Mouse (Mus musculus) lung, postnatal 0 days (tissue): ENCODE results near the gene Sebox. TPM values are rescaled to one million over a fixed set of nuclear protein-coding genes. Genes with fewer than 3 reads are reported as not detected.

Source experiments
- ATAC-seq: fragments of 200-750 bp; cut with Nextera tagmentation; 2 replicates; pipeline ENCODE4 v1.8.0; 2017; ENCODE audit warnings: moderate library complexity
- DNase-seq: peaks from one replicate; pipeline ENCODE4 v3.0.0-alpha.2; 2016; ENCODE audit warnings: low spot score
- H3K27ac ChIP-seq: fragments of 300-500 bp; sonication (generic); 2 replicates; pipeline ENCODE4 v1.5.1; 2014; ENCODE audit warnings: antibody characterized with exemption, mild to moderate bottlenecking, low read length, mixed read lengths
- H3K27me3 ChIP-seq: fragments of 300-500 bp; sonication (generic); replicated peaks from 2 replicates; pipeline ENCODE4 v1.6.1; 2014; ENCODE audit warnings: low read length, mixed read lengths; ENCODE audit not compliant: insufficient read depth
- H3K36me3 ChIP-seq: fragments of 300-500 bp; sonication (generic); 2 replicates; pipeline ENCODE4 v1.6.1; 2014; ENCODE audit warnings: low read length, mixed read lengths; ENCODE audit not compliant: insufficient read depth
- H3K4me1 ChIP-seq: fragments of 300-500 bp; sonication (generic); 2 replicates; pipeline ENCODE4 v1.6.1; 2014; ENCODE audit warnings: antibody characterized with exemption, low read depth, low read length, mixed read lengths; ENCODE audit not compliant: insufficient read depth
- H3K4me2 ChIP-seq: fragments of 300-500 bp; sonication (generic); replicated peaks from 2 replicates; pipeline ENCODE4 v1.6.1; 2014; ENCODE audit warnings: low read depth, mild to moderate bottlenecking, low read length, moderate library complexity, mixed read lengths
- H3K4me3 ChIP-seq: fragments of 300-500 bp; sonication (generic); 2 replicates; pipeline ENCODE4 v1.5.1; 2014; ENCODE audit warnings: low read depth, low read length
- H3K9ac ChIP-seq: fragments of 300-500 bp; sonication (generic); replicated peaks from 2 replicates; pipeline ENCODE4 v1.6.1; 2014; ENCODE audit warnings: low read depth, mild to moderate bottlenecking
- H3K9me3 ChIP-seq: fragments of 300-500 bp; sonication (generic); 2 replicates; pipeline ENCODE4 v1.6.1; 2016; ENCODE audit warnings: low read length, mixed read lengths
- CTCF ChIP-seq: IDR thresholded peaks from 2 replicates; pipeline ENCODE4 v1.5.1; 2016; ENCODE audit warnings: antibody characterized with exemption, mild to moderate bottlenecking
- EP300 ChIP-seq: IDR thresholded peaks from 2 replicates; pipeline ENCODE4 v1.6.1; 2016; ENCODE audit warnings: antibody characterized with exemption, mild to moderate bottlenecking, control low read depth
- WGBS: fragments of 180-500 bp; shearing (Covaris S2); extraction: QIAGEN DNeasy Blood & Tissue Kit; methylation state at CpG from one replicate; pipeline ENCODE4 v1.1.7; 2014; 5-methylcytosine and 5-hydroxymethylcytosine counted together
- polyA plus RNA-seq: library from polyadenylated mRNA; unstranded; fragments of >200 nt; fragmentation: Nextera tagmentation; extraction: Ambion mirVana; gene quantifications from 2 replicates; pipeline ENCODE4 v1.2.1, GENCODE M21; 2015

The Sebox gene
- polyA plus RNA-seq, 1 experiment from 2014 or later, result not detected

- Histone ChIP-seq H3K27ac (no peak overlapping the region), H3K4me1 (0 out of 2 replicates have a peak, but pooled peaks cover 5% of the 10 kb centered on the region), H3K9me3 (no peaks in the 10 kb centered on the region), H3K27me3 (peaks cover 8% of the 10 kb centered on the region; the same call in 1 of the 2 replicates), H3K9ac (no peak overlapping the region), H3K4me3 (no peak overlapping the region), H3K36me3 (no peaks in the 10 kb centered on the region), H3K4me2 (no peak overlapping the region)
- TF ChIP-seq EP300 (no peak), CTCF (no peak)
- DNase-seq (no peak), ATAC-seq (no peak)
- WGBS, result 53% methylated on average over 9 of the region's 9 CpGs
Measured at GRCm38 (mm10) chr11:78500623-78501202, 2.5 kb upstream of the Sebox start.

- no peak overlapping the region for H3K9ac ChIP-seq
- H3K27me3 ChIP-seq, result peaks cover 8% of the 10 kb centered on the region; the same call in 1 of the 2 replicates
- TF ChIP-seq CTCF (no peak), EP300 (no peak)
- no peak for DNase-seq
- H3K4me3 ChIP-seq, result no peak overlapping the region
- ATAC-seq, result no peak
- H3K4me1 ChIP-seq, result 0 out of 2 replicates have a peak, but pooled peaks cover 5% of the 10 kb centered on the region
- no peak overlapping the region for H3K27ac ChIP-seq
- H3K4me2 ChIP-seq, result no peak overlapping the region
- whole genome bisulfite sequencing, result 66% methylated on average over 20 of the region's 20 CpGs
- H3K36me3 ChIP-seq, result 0 out of 2 replicates have a peak, but pooled peaks cover 7% of the 10 kb centered on the region
- H3K9me3 ChIP-seq, result no peaks in the 10 kb centered on the region
Measured at GRCm38 (mm10) chr11:78501529-78501928, 1.7 kb upstream of the Sebox start.

- 79% methylated on average over 3 of the region's 3 CpGs for WGBS
- Histone ChIP-seq H3K27ac (no peak overlapping the region), H3K4me3 (no peak overlapping the region), H3K9ac (no peak overlapping the region), H3K9me3 (no peaks in the 10 kb centered on the region), H3K4me2 (no peak overlapping the region), H3K36me3 (peaks cover 20% of the 10 kb centered on the region), H3K4me1 (no peaks in the 10 kb centered on the region), H3K27me3 (no peaks in the 10 kb centered on the region)
- DNase-seq (no peak), ATAC-seq (no peak)
- TF ChIP-seq EP300 (no peak), CTCF (no peak)
Measured at GRCm38 (mm10) chr11:78505430-78505829, 2.2 kb downstream of the Sebox start.

GRCm38 (mm10) chr11:78509148-78509547, 5.9 kb downstream of the Sebox start:
- WGBS, result 82% methylated on average over 5 of the region's 5 CpGs
- H3K9me3 ChIP-seq, result no peaks in the 10 kb centered on the region
- H3K4me1 ChIP-seq, result peaks cover 3% of the 10 kb centered on the region; the same call in 1 of the 2 replicates
- no peak for TF ChIP-seq EP300
- peak; percentile 53 for TF ChIP-seq CTCF
- H3K4me2 ChIP-seq, result no peak overlapping the region
- H3K4me3 ChIP-seq, result no peak overlapping the region
- H3K27ac ChIP-seq, result no peak overlapping the region
- DNase-seq, result peak; percentile 33
- H3K27me3 ChIP-seq, result no peaks in the 10 kb centered on the region
- no peak overlapping the region for H3K9ac ChIP-seq
- H3K36me3 ChIP-seq, result peaks cover 20% of the 10 kb centered on the region
- no peak for ATAC-seq

- Histone ChIP-seq H3K4me1 (peaks cover 3% of the 10 kb centered on the region; the same call in 1 of the 2 replicates), H3K4me2 (peak within 1 kb of the TSS; percentile 89), H3K27ac (peak within 1 kb of the TSS; percentile 88), H3K27me3 (no peaks in the 10 kb centered on the region), H3K9me3 (no peaks in the 10 kb centered on the region), H3K4me3 (peak within 1 kb of the TSS; percentile 77), H3K36me3 (peaks cover 29% of the 10 kb centered on the region), H3K9ac (peak within 1 kb of the TSS; percentile 94)
- WGBS, result under 1% methylated on average over 43 of the region's 67 CpGs
- peak; percentile 99 for ATAC-seq
- peak; percentile 96 for DNase-seq
- no peak for TF ChIP-seq CTCF
- TF ChIP-seq EP300, result no peak
Measured at GRCm38 (mm10) chr11:78512025-78512957, 9.0 kb downstream of the Sebox start, which contains the start of the genes Tmem199 and Poldip2. Tmem199 (minus strand) TSS chr11:78512172. Poldip2 (plus strand) TSS chr11:78512193.
